Mouse (Mus musculus) naive thymus-derived CD4-positive, alpha-beta T cell, adult 2 months (primary cell): Measurements from ENCODE around the gene Kcnh5.
A peak's percentile ranks its signal among the peaks of the same experiment; 100 is the strongest.

ENCODE experiments used
- DNase-seq: peaks from one replicate; pipeline ENCODE4 v3.0.0-alpha.2; 2011; ENCODE audit warnings: low read depth

Kcnh5 gene

DNA sequence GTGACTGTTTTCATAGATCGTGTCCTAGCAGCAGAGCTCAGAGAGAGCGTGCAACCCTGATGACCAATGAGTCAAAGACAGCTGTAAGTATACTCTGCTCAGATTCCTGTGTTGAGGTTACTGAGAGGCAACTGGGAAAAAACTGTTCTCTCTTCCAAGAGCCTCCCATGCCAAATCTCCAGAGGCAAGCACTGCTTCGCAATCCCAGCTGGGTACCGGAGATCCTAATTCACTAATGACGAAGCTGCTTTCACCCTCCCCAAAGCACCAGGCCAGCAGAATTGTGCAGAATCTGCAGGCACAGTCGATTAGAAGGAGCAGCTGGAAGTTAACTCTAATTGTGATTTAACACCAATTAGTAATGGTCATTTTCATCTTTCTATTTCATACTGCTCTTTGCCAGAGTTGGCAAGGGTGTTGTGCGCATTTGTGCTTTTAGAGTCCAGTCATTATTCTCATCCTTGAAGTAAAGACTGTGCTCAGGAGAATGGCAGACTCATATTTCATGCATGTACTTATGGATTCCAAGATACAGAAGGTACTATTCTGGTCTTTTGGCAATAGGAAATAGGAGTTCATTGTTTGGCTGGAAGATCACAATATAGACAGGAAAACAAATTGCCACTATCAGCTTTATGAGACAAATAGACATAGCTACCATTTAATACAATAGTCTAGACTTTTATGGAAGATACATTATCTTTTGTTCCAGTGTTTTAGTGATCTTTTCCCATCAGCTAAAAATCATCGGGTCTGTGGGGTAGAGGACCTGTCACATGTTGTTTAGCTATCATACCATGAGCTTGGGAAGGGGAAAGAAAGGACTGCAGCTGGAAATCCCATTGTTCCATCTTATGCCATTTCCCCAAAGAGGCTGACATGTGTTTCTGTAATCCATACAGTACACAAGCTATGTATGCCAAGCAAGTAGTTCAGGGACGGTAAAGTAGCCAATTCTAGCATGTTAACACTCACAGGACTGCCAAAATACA, 225.7 kb downstream of the Kcnh5 start:
- DNase-seq: no peak

- no peak for DNase-seq
Observed at GRCm38 (mm10) chr12:74901331-74901730, 275.8 kb downstream of the Kcnh5 start.

- DNase-seq: no peak
Observed at GRCm38 (mm10) chr12:74900777-74901176, 276.4 kb downstream of the Kcnh5 start.

DNA sequence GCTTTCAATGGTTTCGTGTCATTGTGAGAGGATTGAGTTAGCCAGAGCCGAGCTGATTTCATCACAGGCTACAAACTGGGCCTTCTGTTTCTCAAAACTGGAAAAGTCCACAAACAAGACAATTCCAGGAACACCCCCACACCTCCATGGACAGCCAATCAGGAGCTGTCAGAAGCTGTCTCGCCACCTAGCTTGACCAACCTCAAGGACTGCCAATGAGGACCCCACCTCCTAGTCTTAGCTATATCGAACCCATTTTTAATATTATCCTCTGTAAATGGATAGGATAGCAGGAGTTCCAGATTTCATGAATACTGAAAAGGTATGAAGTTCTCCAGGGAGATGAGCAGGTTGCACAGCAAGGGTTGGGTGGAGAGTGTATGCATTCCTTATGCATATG, 278.1 kb downstream of the Kcnh5 start:
- DNase-seq: no peak

- no peak for DNase-seq
Observed at GRCm38 (mm10) chr12:74898211-74898610, 278.9 kb downstream of the Kcnh5 start.

GRCm38 (mm10) chr12:74894870-74895423, 282.2 kb downstream of the Kcnh5 start:
- DNase-seq: peak; percentile 4

DNA sequence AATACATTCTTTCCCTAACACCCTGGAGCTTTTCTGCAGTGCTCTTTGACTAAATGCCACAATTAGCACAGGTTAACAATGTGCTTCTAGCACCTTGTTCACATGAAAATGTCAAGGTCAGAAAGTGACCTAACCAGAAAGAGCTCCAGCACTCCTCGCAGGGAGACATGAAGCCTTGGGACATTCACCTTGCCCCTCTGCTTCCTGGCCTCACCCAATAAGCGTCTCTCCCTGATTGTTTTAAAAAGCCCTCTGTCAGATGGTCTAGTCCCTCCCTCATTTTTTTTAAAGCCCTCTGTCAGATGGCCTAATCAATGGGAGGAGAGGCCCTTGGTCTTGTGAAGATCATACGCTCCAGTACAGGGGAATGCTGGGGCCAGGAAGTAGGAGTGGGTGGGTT, 287.7 kb downstream of the Kcnh5 start:
- DNase-seq: no peak

DNA sequence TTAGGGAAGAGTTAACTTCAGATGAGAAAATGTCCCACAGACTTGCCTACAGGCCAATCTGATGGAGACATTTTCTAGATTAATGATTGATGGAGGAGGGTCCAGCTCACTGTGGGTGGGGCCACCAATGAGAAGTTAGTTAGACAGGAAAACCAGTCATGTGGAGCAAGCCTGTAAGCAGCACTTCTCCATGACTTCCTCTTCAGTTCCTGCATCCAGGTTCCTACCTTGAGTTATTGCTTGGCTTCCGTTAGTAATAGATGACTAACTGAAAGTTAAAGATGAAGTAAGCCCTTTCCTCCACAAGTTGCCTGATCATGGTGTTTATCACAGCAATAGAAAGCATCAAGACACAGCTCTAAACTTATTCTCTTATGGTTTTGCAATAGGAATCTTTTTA, 290.1 kb downstream of the Kcnh5 start:
- DNase-seq: no peak

DNA sequence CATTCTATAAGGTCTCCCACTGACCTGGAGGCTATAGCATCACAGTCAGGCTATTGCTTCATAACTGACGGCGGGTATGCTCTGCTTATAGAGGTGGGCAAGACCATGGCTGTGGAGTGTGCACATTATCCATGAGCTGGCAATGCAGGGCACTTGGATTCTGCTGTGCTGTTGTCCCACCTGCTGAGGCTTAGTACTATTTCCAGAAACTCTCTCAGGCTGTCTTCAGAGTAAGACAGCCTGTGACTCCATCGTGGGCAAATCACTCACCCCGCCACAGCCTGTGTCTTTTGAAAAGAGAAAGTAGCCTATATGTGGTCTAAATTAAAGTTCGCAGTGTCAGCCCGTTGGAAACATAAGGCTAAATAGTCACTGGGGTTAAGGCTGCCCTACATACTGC, 295.8 kb downstream of the Kcnh5 start:
- no peak for DNase-seq

DNA sequence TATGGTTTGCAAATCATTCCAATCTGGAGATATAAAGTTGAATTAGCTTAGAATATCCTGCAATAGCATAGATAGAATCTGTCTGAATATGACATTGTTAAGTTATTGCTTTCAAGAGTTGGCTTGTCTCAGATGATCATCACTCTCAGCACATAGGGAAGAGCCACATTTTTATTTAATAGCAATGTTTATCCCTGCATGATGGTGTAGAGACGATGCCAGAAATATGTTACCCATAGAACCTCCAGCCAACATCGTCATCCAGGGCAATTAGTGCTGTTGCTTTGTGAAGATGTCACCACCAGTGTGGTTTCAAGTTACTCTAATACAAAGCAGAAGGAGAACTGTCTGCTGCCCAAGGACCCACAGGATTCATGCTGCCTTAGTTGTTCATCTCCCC, 321.5 kb downstream of the Kcnh5 start:
- no peak for DNase-seq

DNA sequence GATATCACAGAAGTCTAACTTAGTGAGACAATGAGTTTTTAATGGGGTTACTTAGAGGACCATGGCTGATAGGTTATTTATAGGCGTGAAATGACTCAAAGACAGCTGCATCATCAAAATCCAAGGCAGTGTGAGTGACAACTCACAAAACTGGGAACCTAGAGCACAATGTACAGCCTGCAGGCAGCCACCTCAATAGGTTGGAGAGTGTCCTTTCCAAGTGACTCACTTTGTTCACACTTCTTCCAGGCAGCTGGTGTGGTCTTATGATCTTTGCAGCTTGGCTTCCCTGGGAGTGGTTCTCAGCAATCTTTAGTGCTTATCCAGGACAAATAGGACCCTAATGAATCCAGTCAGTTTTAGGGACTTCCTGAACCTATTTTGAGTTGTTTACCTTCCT, 322.9 kb downstream of the Kcnh5 start:
- DNase-seq: no peak

DNA sequence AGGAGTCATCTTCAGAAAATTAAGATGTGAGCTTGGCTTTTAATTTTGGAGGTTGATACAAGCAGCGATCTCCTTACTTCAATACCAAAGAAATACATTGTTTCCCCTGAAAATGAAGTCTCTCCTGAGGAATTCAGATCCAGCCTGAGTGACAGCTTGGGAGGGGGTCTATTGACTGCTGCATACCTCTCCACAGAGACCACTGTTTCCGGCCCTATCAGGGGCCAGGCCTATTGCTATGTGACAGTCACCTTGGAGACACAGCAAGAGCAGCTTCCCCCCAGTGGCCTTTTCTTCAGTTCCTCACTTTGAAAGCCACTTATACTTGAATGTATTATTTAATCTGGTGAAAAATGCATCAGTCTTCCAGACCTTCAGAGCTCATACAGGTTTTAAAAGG, 326.8 kb downstream of the Kcnh5 start:
- DNase-seq: no peak

DNA sequence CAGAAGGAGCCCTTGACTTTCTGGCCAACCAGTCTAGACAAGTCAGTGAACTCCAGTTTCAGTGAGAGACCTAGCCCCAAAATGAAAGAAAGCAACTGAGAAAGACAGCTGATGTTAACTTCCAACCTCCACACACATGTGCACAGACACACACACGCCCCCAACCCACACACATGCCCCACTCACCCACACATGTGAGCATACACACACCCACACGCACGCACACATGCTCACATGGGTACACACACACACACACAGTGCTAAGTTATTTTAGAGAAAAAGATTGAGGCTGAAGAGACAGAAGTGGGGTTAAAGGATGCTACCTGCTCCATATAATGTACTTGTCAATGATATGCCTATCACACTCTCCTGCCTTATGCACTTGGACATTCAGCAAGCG, 327.2 kb downstream of the Kcnh5 start:
- no peak for DNase-seq

DNA sequence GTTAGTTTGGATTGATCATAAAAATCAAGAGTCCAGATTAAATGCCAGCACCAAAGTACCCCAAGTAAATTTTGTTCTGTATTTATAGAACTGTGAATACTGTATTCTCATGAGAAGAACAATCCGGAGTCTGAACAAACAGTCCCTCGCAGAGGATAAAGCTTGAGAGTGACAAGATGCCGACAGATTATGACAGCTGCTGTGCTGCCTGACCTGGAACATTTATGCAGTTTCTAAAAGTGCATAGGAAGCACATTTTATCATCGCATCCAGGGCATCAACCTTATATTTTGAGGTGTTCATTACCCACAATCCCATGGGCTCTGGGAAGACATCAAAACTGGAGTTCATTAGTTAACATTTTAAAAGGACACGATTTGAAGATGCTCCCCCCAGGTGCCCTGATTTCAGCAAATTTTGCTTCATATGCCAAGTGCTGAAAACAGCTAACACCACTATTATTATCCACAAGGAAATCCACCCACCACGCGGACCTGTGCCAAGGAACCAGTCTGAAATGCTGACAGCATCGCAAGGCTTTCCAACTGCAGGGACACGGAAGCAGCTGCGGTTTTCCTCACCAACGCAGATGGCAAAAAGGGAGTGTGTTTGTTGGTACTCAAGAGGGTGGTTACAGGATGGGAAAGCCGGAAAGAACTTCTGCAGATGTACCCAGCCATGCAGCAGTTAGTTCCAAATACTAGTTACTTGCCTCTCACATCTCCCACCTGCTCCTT, 328.4 kb downstream of the Kcnh5 start:
- DNase-seq: no peak
